7 mouse cellular contexts compared by ENCODE assay signal in genomic region chr19:37559286-37560079, GRCm38 (mm10). TPM values are rescaled to one million over a fixed set of nuclear protein-coding genes. Genes with fewer than 3 reads are reported as not detected.
DNase-seq lines count a peak whose midpoint lies in the region; ATAC-seq and TF ChIP-seq lines count a peak whose summit lies in the region.

No protein-coding gene starts in this region.

- no peak for TF ChIP-seq EP300 in ES-Bruce4 (IDR thresholded peaks at IDR 0.05; ENCODE audit: insufficient read depth, low read depth, low read length)

- H3K4me3 ChIP-seq in ES-Bruce4 (ENCODE audit: low read depth, low read length), result peak overlapping the region; percentile 34; the same call in 1 of the 2 replicates
- peak overlapping the region; percentile 19 for H3K4me3 ChIP-seq in erythroblast, embryonic 14.5 days (replicated peaks)

- no peak overlapping the region for H3K27ac ChIP-seq in ES-Bruce4 (ENCODE audit: insufficient read depth, low read length)

- no peaks in the 10 kb centered on the region for H3K4me1 ChIP-seq in ES-Bruce4 (ENCODE audit: control insufficient read depth, insufficient read depth, low read length)
- peaks cover 86% of the 10 kb centered on the region for H3K4me1 ChIP-seq in erythroblast, embryonic 14.5 days (ENCODE audit: control insufficient read depth)

- ATAC-seq in megakaryocyte progenitor cell, adult 5-6 weeks (replicated peaks; ENCODE audit: poor library complexity), result peak; percentile 50

- TF ChIP-seq CTCF in ES-Bruce4 (IDR thresholded peaks at IDR 0.05; ENCODE audit: low read depth, low read length), result no peak

- no peaks in the 10 kb centered on the region for H3K36me3 ChIP-seq in ES-Bruce4 (ENCODE audit: control insufficient read depth, insufficient read depth, low read length, poor library complexity, severe bottlenecking)
- H3K36me3 ChIP-seq in erythroblast, embryonic 14.5 days (ENCODE audit: control insufficient read depth), result peaks cover 26% of the 10 kb centered on the region

- H3K9me3 ChIP-seq in ES-Bruce4 (replicated peaks; ENCODE audit: control insufficient read depth, insufficient read depth, low read length, poor library complexity, severe bottlenecking), result no peaks in the 10 kb centered on the region
- H3K9me3 ChIP-seq in erythroblast, embryonic 14.5 days (ENCODE audit: control insufficient read depth, low read length), result no peaks in the 10 kb centered on the region

- peak; percentile 88 for DNase-seq in CD4-positive helper T cell, adult 2 months (ENCODE audit: low read depth, low spot score)
- peak; percentile 83 for DNase-seq in kidney, adult 9 months
- DNase-seq in thymus, postnatal 0 days (ENCODE audit: low spot score), result peak; percentile 87
- no peak for DNase-seq in layer of hippocampus, adult 9-10 months (ENCODE audit: low spot score)

- H3K27me3 ChIP-seq in ES-Bruce4 (ENCODE audit: control insufficient read depth, insufficient read depth, low read length, poor library complexity, severe bottlenecking), result no peaks in the 10 kb centered on the region
- no peaks in the 10 kb centered on the region for H3K27me3 ChIP-seq in erythroblast, embryonic 14.5 days (ENCODE audit: control insufficient read depth)

- no peak for TF ChIP-seq POLR2A in ES-Bruce4 (IDR thresholded peaks at IDR 0.05; ENCODE audit: insufficient read depth, low read length)

- H3K9ac ChIP-seq in ES-Bruce4 (ENCODE audit: low read depth, poor library complexity, severe bottlenecking), result no peak overlapping the region

RNA-seq across cellular contexts. Expression of gene Exoc6, which starts 9.3 kb away (rescaled TPM):
- polyA plus RNA-seq in ES-Bruce4 (2011; ENCODE audit: insufficient read depth, insufficient read length, low read depth, missing spikeins), result 14.3 and 14.6 TPM in 2 replicates
- polyA plus RNA-seq in erythroblast, embryonic 14.5 days (2012), result 0.98 and 1.4 TPM in 2 replicates
- 57.3 and 63.3 TPM in 2 replicates for total RNA-seq in megakaryocyte progenitor cell, adult 5-6 weeks (2015)
- 75.7 and 84.5 TPM in 2 replicates for total RNA-seq in megakaryocyte progenitor cell, adult 5-6 weeks (2017)
- polyA plus RNA-seq in thymus, postnatal 0 days (2015; fragmentation: Nextera tagmentation; extraction: Ambion mirVana), result 16.5 and 16.8 TPM in 2 replicates
